Mouse (Mus musculus) midbrain, postnatal 0 days (tissue): ENCODE measurements at regions not wholly inside any gene's neighbourhood (a gene's known extent, or its start where the extent isn't known, plus 50 kb on each side); places are given as distances from the start of the nearest gene placed in this dataset.

Experiments
- ATAC-seq: fragments of 200-750 bp; cut with Nextera tagmentation; 2 replicates; pipeline ENCODE4 v1.8.0; 2017; ENCODE audit warnings: moderate number of reproducible peaks, mild to moderate bottlenecking, moderate TSS enrichment, moderate library complexity; ENCODE audit not compliant: low FRiP score
- DNase-seq: peaks from one replicate; pipeline ENCODE4 v3.0.0-alpha.2; 2015; ENCODE audit warnings: low spot score
- H3K27ac ChIP-seq: fragments of 300-500 bp; sonication (generic); 2 replicates; pipeline ENCODE4 v1.5.1; 2014; ENCODE audit warnings: low read depth, mild to moderate bottlenecking, low read length, mixed read lengths
- H3K27me3 ChIP-seq: fragments of 300-500 bp; sonication (generic); 2 replicates; pipeline ENCODE4 v1.6.1; 2014; ENCODE audit warnings: low read length, control low read depth, mixed read lengths; ENCODE audit not compliant: insufficient read depth
- H3K36me3 ChIP-seq: fragments of 300-500 bp; sonication (generic); 2 replicates; pipeline ENCODE4 v1.6.1; 2014; ENCODE audit warnings: low read length, control low read depth, mixed read lengths; ENCODE audit not compliant: insufficient read depth
- H3K4me1 ChIP-seq: fragments of 300-500 bp; sonication (generic); 2 replicates; pipeline ENCODE4 v1.6.1; 2014; ENCODE audit warnings: mild to moderate bottlenecking, control low read depth, antibody characterized with exemption, low read length, mixed read lengths; ENCODE audit not compliant: insufficient read depth
- H3K4me2 ChIP-seq: fragments of 300-500 bp; sonication (generic); 2 replicates; pipeline ENCODE4 v1.6.1; 2014; ENCODE audit warnings: low read depth, mild to moderate bottlenecking, low read length, mixed read lengths; ENCODE audit not compliant: poor library complexity, severe bottlenecking
- H3K4me3 ChIP-seq: fragments of 300-500 bp; sonication (generic); 2 replicates; pipeline ENCODE4 v1.5.1; 2014; ENCODE audit warnings: low read depth, mild to moderate bottlenecking, low read length, moderate library complexity
- H3K9ac ChIP-seq: fragments of 300-500 bp; sonication (generic); replicated peaks from 2 replicates; pipeline ENCODE4 v1.6.1; 2014; ENCODE audit warnings: mild to moderate bottlenecking, low read length, moderate library complexity, mixed read lengths; ENCODE audit not compliant: poor library complexity, severe bottlenecking
- H3K9me3 ChIP-seq: fragments of 300-500 bp; sonication (generic); 2 replicates; pipeline ENCODE4 v1.6.1; 2016; ENCODE audit warnings: low read length, control low read depth
- CTCF ChIP-seq: IDR thresholded peaks from 2 replicates; pipeline ENCODE4 v1.5.1; 2016; ENCODE audit warnings: antibody characterized with exemption, mild to moderate bottlenecking
- WGBS: fragments of 180-500 bp; shearing (Covaris S2); extraction: QIAGEN DNeasy Blood & Tissue Kit; methylation state at CpG from one replicate; pipeline ENCODE4 v1.1.7; 2014; 5-methylcytosine and 5-hydroxymethylcytosine counted together

DNA sequence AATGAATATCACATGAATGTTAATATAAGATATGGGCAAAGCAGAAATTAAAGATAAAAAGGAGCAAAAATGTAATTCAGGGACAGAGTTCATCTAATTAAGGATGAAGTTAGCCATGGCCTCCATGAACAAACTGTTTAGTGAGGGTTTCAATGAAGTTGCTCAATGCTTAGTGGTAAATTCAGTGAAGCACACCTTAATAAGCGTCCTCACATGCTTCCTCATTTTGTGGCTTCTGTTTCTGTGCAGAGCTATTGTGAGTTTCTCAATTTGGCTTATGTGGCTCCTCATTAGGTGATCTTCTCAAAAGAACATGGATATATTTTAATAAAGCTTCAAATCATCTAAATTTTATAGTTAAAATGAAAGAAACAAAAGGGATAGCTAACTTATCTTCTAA is 1174.8 kb upstream of the Slc10a2 start:
- no peak for ATAC-seq
- no peaks in the 10 kb centered on the region for H3K9me3 ChIP-seq
- no peak for DNase-seq
- H3K27ac ChIP-seq, result no peak overlapping the region
- H3K4me2 ChIP-seq, result no peak overlapping the region
- no peaks in the 10 kb centered on the region for H3K4me1 ChIP-seq
- no peak for TF ChIP-seq CTCF
- H3K4me3 ChIP-seq, result no peak overlapping the region
- H3K27me3 ChIP-seq, result no peaks in the 10 kb centered on the region
- no peak overlapping the region for H3K9ac ChIP-seq
- 83% methylated on average over 1 of the region's 1 CpGs for WGBS
- no peaks in the 10 kb centered on the region for H3K36me3 ChIP-seq
